18 mouse cellular contexts compared by ENCODE assay signal in genomic region chr11:44494643-44495323, GRCm38 (mm10). TPM values are rescaled to one million over a fixed set of nuclear protein-coding genes. Genes with fewer than 3 reads are reported as not detected.
DNase-seq lines count a peak whose midpoint lies in the region; ATAC-seq lines count a peak whose summit lies in the region.
"Had no signal": no experiment of that assay in that cellular context is flagged by ENCODE, and none has a peak within 500 bp of the region (broad histone marks: within the 10 kb centered on the region; RNA-seq: fewer than 3 reads in every experiment).

No protein-coding gene starts in this region.

- H3K9ac ChIP-seq in liver, embryonic 16.5 days (ENCODE audit: low read depth, low read length): no peak overlapping the region
- H3K9ac ChIP-seq: embryonic facial prominence, embryonic 15.5 days; forebrain, embryonic 13.5 days; hindbrain, embryonic 12.5 days; intestine, embryonic 15.5 days; limb, embryonic 13.5 days; neural tube, embryonic 12.5 days had no signal

- peak overlapping the region; percentile 15; the same call in 1 of the 2 replicates for H3K4me2 ChIP-seq in liver, embryonic 16.5 days (ENCODE audit: low read depth, low read length)
- H3K4me2 ChIP-seq: embryonic facial prominence, embryonic 15.5 days; forebrain, embryonic 13.5 days; hindbrain, embryonic 12.5 days; intestine, embryonic 15.5 days; limb, embryonic 13.5 days; neural tube, embryonic 12.5 days had no signal

- H3K27me3 ChIP-seq in liver, embryonic 16.5 days (ENCODE audit: control insufficient read depth, insufficient read depth, low read depth, low read length): no peaks in the 10 kb centered on the region
- H3K27me3 ChIP-seq: embryonic facial prominence, embryonic 15.5 days; forebrain, embryonic 13.5 days; hindbrain, embryonic 12.5 days; intestine, embryonic 15.5 days; limb, embryonic 13.5 days; neural tube, embryonic 12.5 days had no signal

- H3K4me1 ChIP-seq in liver, embryonic 16.5 days (ENCODE audit: control insufficient read depth, low read depth, low read length): peaks cover 20% of the 10 kb centered on the region
- H3K4me1 ChIP-seq: embryonic facial prominence, embryonic 15.5 days; forebrain, embryonic 13.5 days; hindbrain, embryonic 12.5 days; neural tube, embryonic 12.5 days had no signal

- peak; percentile 49 to 51 for DNase-seq in spleen, postnatal 36 days (ENCODE audit: low spot score in 2 of 2)
- no peak for DNase-seq in spleen, postnatal 10 days (ENCODE audit: low spot score in 2 of 2)
- DNase-seq in induced T-regulatory cell, adult 2 months (ENCODE audit: low read depth): peak; percentile 51
- no peak for DNase-seq in adrenal gland, postnatal 4 days (ENCODE audit: low spot score in 2 of 2)
- no peak for DNase-seq in ovary, adult 18-20 months (ENCODE audit: low spot score)
- DNase-seq in T-cell, adult 2 months (ENCODE audit: low spot score): no peak
- DNase-seq: cerebellum, adult 9-10 months; gastrocnemius, postnatal 14 days; heart, postnatal 10 days; right cerebral cortex, postnatal 25 days had no signal

- H3K27ac ChIP-seq in liver, embryonic 16.5 days (ENCODE audit: low read length): peak overlapping the region; percentile 64
- H3K27ac ChIP-seq: embryonic facial prominence, embryonic 15.5 days; forebrain, embryonic 13.5 days; heart, embryonic 10.5 days; hindbrain, embryonic 12.5 days; intestine, embryonic 15.5 days; limb, embryonic 13.5 days; neural tube, embryonic 12.5 days had no signal

- H3K4me3 ChIP-seq in liver, embryonic 16.5 days (ENCODE audit: low read depth, low read length): no peak overlapping the region
- H3K4me3 ChIP-seq: embryonic facial prominence, embryonic 15.5 days; forebrain, embryonic 13.5 days; heart, embryonic 10.5 days; hindbrain, embryonic 12.5 days; intestine, embryonic 15.5 days; limb, embryonic 13.5 days; neural tube, embryonic 12.5 days had no signal

- ATAC-seq in liver, embryonic 16.5 days (ENCODE audit: low read depth): peak; percentile 89
- ATAC-seq: forebrain, embryonic 13.5 days; intestine, embryonic 15.5 days had no signal

- WGBS in liver, embryonic 16.5 days (ENCODE audit: insufficient replicate concordance): 39% methylated on average over 5 of the region's 5 CpGs

- H3K36me3 ChIP-seq in liver, embryonic 16.5 days (ENCODE audit: control insufficient read depth, insufficient read depth): no peaks in the 10 kb centered on the region
- H3K36me3 ChIP-seq: embryonic facial prominence, embryonic 15.5 days; heart, embryonic 10.5 days; hindbrain, embryonic 12.5 days; intestine, embryonic 15.5 days; limb, embryonic 13.5 days; neural tube, embryonic 12.5 days had no signal

- no peaks in the 10 kb centered on the region for H3K9me3 ChIP-seq in liver, embryonic 16.5 days (replicated peaks; ENCODE audit: control insufficient read depth, low read length)
- H3K9me3 ChIP-seq: embryonic facial prominence, embryonic 15.5 days; forebrain, embryonic 13.5 days; heart, embryonic 10.5 days; hindbrain, embryonic 12.5 days; intestine, embryonic 15.5 days; limb, embryonic 13.5 days; neural tube, embryonic 12.5 days had no signal

RNA-seq across cellular contexts. Expression of gene Rnf145, which starts 24.0 kb away (rescaled TPM):
- 46.0 and 49.5 TPM in 2 replicates for polyA plus RNA-seq in liver, embryonic 16.5 days (2015; fragmentation: Nextera tagmentation; extraction: Ambion mirVana)
- 100 to 1,000 TPM; 111 to 113 TPM for total RNA-seq in adrenal gland, postnatal 4 days (2021)

RNA-seq across cellular contexts. Expression of gene Ublcp1, which starts 24.5 kb away (rescaled TPM):
- polyA plus RNA-seq in liver, embryonic 16.5 days (2015; fragmentation: Nextera tagmentation; extraction: Ambion mirVana): 41.6 and 44.0 TPM in 2 replicates
- total RNA-seq in adrenal gland, postnatal 4 days (2021): 10 to 100 TPM; 41.4 to 46.7 TPM

Comparison
In these comparisons a context has a peak if more than half of its experiments do, and no peak if none do; other contexts are left out.
1. DNase-seq: peak in spleen, postnatal 36 days (2 of 2) and induced T-regulatory cell, adult 2 months (single experiment); none in spleen, postnatal 10 days (0 of 2), adrenal gland, postnatal 4 days (0 of 2), ovary, adult 18-20 months (single experiment) and T-cell, adult 2 months (single experiment).